Mouse (Mus musculus): ENCODE data around the gene Clpp. TPM values are rescaled to one million over a fixed set of nuclear protein-coding genes. Genes with fewer than 3 reads are reported as not detected.

Gene Clpp
- polyA plus RNA-seq, 1 experiment from 2014 or later = 62.7 TPM

GRCm38 (mm10) chr17:57038978-57039377 is 48.9 kb downstream of the Clpp start:
- H3K9ac ChIP-seq (ENCODE audit: low read depth, low read length) = no peak overlapping the region
- H3K27me3 ChIP-seq (ENCODE audit: control insufficient read depth, insufficient read depth, low read depth, low read length) = peaks cover 6% of the 10 kb centered on the region; the same call in 1 of the 2 replicates
- H3K4me3 ChIP-seq (ENCODE audit: low read depth, low read length) = no peak overlapping the region
- H3K27ac ChIP-seq (ENCODE audit: low read length) = no peak overlapping the region
- ATAC-seq (ENCODE audit: low read depth) = no peak
- H3K36me3 ChIP-seq (ENCODE audit: control insufficient read depth, insufficient read depth) = no peaks in the 10 kb centered on the region
- no peaks in the 10 kb centered on the region for H3K9me3 ChIP-seq (replicated peaks; ENCODE audit: control insufficient read depth, low read length)
- H3K4me2 ChIP-seq (ENCODE audit: low read depth, low read length) = no peak overlapping the region
- 34% methylated on average over 8 of the region's 8 CpGs for WGBS (ENCODE audit: insufficient replicate concordance)
- no peaks in the 10 kb centered on the region for H3K4me1 ChIP-seq (ENCODE audit: control insufficient read depth, low read depth, low read length)

GRCm38 (mm10) chr17:57041554-57041953 is 51.4 kb downstream of the Clpp start, which contains the start of gene Slc25a41:
Gene Slc25a41, minus strand, starts transcription at chr17:57041654.
- Histone ChIP-seq H3K27ac (ENCODE audit: low read length) (no peak within 1 kb of the TSS), H3K36me3 (ENCODE audit: control insufficient read depth, insufficient read depth) (no peaks in the 10 kb centered on the region), H3K9ac (ENCODE audit: low read depth, low read length) (no peak within 1 kb of the TSS), H3K4me1 (ENCODE audit: control insufficient read depth, low read depth, low read length) (no peaks in the 10 kb centered on the region), H3K9me3 (replicated peaks; ENCODE audit: control insufficient read depth, low read length) (no peaks in the 10 kb centered on the region), H3K27me3 (ENCODE audit: control insufficient read depth, insufficient read depth, low read depth, low read length) (peaks cover 6% of the 10 kb centered on the region; the same call in 1 of the 2 replicates), H3K4me2 (ENCODE audit: low read depth, low read length) (no peak within 1 kb of the TSS), H3K4me3 (ENCODE audit: low read depth, low read length) (no peak within 1 kb of the TSS)
- WGBS (ENCODE audit: insufficient replicate concordance) = 54% methylated on average over 8 of the region's 8 CpGs
- no peak for ATAC-seq (ENCODE audit: low read depth)

Other genes with a start within 250 kb of the Clpp start
- 0.49 and 1.0 TPM in 2 replicates for gene Nrtn, start 232.8 kb upstream of the Clpp start, polyA plus RNA-seq (2015; fragmentation: Nextera tagmentation; extraction: Ambion mirVana)
- gene Dus3l, start 225.5 kb upstream of the Clpp start, polyA plus RNA-seq (2015; fragmentation: Nextera tagmentation; extraction: Ambion mirVana) = 11.4 and 12.2 TPM in 2 replicates
- gene Prr22, start 220.1 kb upstream of the Clpp start, polyA plus RNA-seq (2015; fragmentation: Nextera tagmentation; extraction: Ambion mirVana) = 0.42 and 0.44 TPM in 2 replicates
- gene Rfx2, start 159.3 kb upstream of the Clpp start, polyA plus RNA-seq (2015; fragmentation: Nextera tagmentation; extraction: Ambion mirVana) = 12.4 and 12.6 TPM in 2 replicates
- not detected in 2 replicates for gene Acsbg2, start 115.9 kb upstream of the Clpp start, polyA plus RNA-seq (2015; fragmentation: Nextera tagmentation; extraction: Ambion mirVana)
- gene 1700061G19Rik, start 114.8 kb upstream of the Clpp start, polyA plus RNA-seq (2015; fragmentation: Nextera tagmentation; extraction: Ambion mirVana) = 0.02 and 0.05 TPM in 2 replicates
- 6.2 and 7.6 TPM in 2 replicates for gene Mllt1, start 54.9 kb upstream of the Clpp start, polyA plus RNA-seq (2015; fragmentation: Nextera tagmentation; extraction: Ambion mirVana)
- not detected in 2 replicates for gene Acer1, start 8.2 kb upstream of the Clpp start, polyA plus RNA-seq (2015; fragmentation: Nextera tagmentation; extraction: Ambion mirVana)
- 15.9 and 19.6 TPM in 2 replicates for gene Alkbh7, start 7.0 kb downstream of the Clpp start, polyA plus RNA-seq (2015; fragmentation: Nextera tagmentation; extraction: Ambion mirVana)
- gene Pspn, start 9.7 kb downstream of the Clpp start, polyA plus RNA-seq (2015; fragmentation: Nextera tagmentation; extraction: Ambion mirVana) = not detected in 2 replicates
- gene Gtf2f1, start 21.0 kb downstream of the Clpp start, polyA plus RNA-seq (2015; fragmentation: Nextera tagmentation; extraction: Ambion mirVana) = 45.4 and 47.0 TPM in 2 replicates
- gene Gm17949, start 21.2 kb downstream of the Clpp start, polyA plus RNA-seq (2015; fragmentation: Nextera tagmentation; extraction: Ambion mirVana) = 0.13 and 0.21 TPM in 2 replicates
- 9.6 and 11.1 TPM in 2 replicates for gene Khsrp, start 41.2 kb downstream of the Clpp start, polyA plus RNA-seq (2015; fragmentation: Nextera tagmentation; extraction: Ambion mirVana)
- not detected in 2 replicates for gene Slc25a41, start 51.3 kb downstream of the Clpp start, polyA plus RNA-seq (2015; fragmentation: Nextera tagmentation; extraction: Ambion mirVana)
- 12.1 and 13.1 TPM in 2 replicates for gene Crb3, start 68.8 kb downstream of the Clpp start, polyA plus RNA-seq (2015; fragmentation: Nextera tagmentation; extraction: Ambion mirVana)
- gene Slc25a23, start 69.6 kb downstream of the Clpp start, polyA plus RNA-seq (2015; fragmentation: Nextera tagmentation; extraction: Ambion mirVana) = 4.4 and 7.0 TPM in 2 replicates
- 4.0 and 4.3 TPM in 2 replicates for gene Dennd1c, start 88.2 kb downstream of the Clpp start, polyA plus RNA-seq (2015; fragmentation: Nextera tagmentation; extraction: Ambion mirVana)
- gene Tubb4a, start 97.5 kb downstream of the Clpp start, polyA plus RNA-seq (2015; fragmentation: Nextera tagmentation; extraction: Ambion mirVana) = 0.36 and 0.60 TPM in 2 replicates
- 0.48 and 0.67 TPM in 2 replicates for gene Tnfsf9, start 115.0 kb downstream of the Clpp start, polyA plus RNA-seq (2015; fragmentation: Nextera tagmentation; extraction: Ambion mirVana)
- not detected in 2 replicates for gene Cd70, start 159.5 kb downstream of the Clpp start, polyA plus RNA-seq (2015; fragmentation: Nextera tagmentation; extraction: Ambion mirVana)
- 1.3 and 1.4 TPM in 2 replicates for gene Tnfsf14, start 203.9 kb downstream of the Clpp start, polyA plus RNA-seq (2015; fragmentation: Nextera tagmentation; extraction: Ambion mirVana)
- 494 and 609 TPM in 2 replicates for gene C3, start 237.8 kb downstream of the Clpp start, polyA plus RNA-seq (2015; fragmentation: Nextera tagmentation; extraction: Ambion mirVana)

All from liver, embryonic 16.5 days (tissue).